Mouse (Mus musculus) urinary bladder, adult 18-20 months (tissue): ENCODE measurements around the gene Spag4.
A peak's percentile ranks its signal among the peaks of the same experiment; 100 is the strongest.
"Not testable (repeated sequence)": the region's sequence is repeated elsewhere in the genome, so short reads cannot be mapped to it uniquely, and the experiment has no call there.

Experiments
- DNase-seq, 2 experiments: peaks; one replicate each; pipeline ENCODE4 v3.0.0; 2022; ENCODE audit warnings: low spot score in 2 of 2, mixed read lengths in 2 of 2

Spag4 gene

GRCm38 (mm10) chr2:156110627-156111357 is 45.8 kb downstream of the Spag4 start:
- peak in 1 of 2 experiments; percentile 18 for DNase-seq

GRCm38 (mm10) chr2:156111358-156112079 is 46.5 kb downstream of the Spag4 start, which contains the start of the genes Cpne1 and Rbm12:
Gene Cpne1, minus strand, starts transcription at chr2:156111965.
Gene Rbm12, minus strand, starts transcription at chr2:156111978.
- DNase-seq, result peak; percentile 85 to 95

GRCm38 (mm10) chr2:156112080-156112423 is 47.1 kb downstream of the Spag4 start:
- not testable (repeated sequence) for DNase-seq

GRCm38 (mm10) chr2:156119566-156119965 is 54.6 kb downstream of the Spag4 start:
- no peak for DNase-seq
